Mouse (Mus musculus) stomach, postnatal 0 days (tissue): Measurements from ENCODE around the gene Sowahb.

Experiments used
- CTCF ChIP-seq: IDR thresholded peaks from 2 replicates; pipeline ENCODE4 v1.5.1; 2016; ENCODE audit warnings: antibody characterized with exemption, low read depth, mild to moderate bottlenecking, moderate library complexity
- EP300 ChIP-seq: optimal IDR thresholded peaks from 2 replicates; pipeline ENCODE3; 2016; ENCODE audit warnings: antibody characterized with exemption

DNA sequence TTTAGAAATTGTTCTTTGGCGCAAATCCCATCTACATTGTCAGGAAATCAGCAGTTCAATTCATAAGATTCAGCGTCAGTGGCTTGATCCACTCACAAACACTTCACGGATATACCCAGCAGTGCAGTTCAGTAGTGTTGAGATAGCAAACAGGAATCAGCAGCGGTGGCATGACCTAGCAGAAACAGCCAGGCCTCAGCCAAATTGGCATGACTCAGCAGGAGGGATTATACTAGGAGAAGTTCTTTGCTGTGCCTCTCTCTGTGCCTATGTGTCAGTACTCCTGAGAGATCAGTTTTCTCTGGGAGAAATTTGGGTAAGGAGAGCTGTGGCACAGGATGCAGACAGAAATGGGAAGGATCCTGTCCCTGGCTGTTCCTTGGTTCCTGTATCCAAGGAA, 16.0 kb upstream of the Sowahb start:
- no peak for TF ChIP-seq EP300
- no peak for TF ChIP-seq CTCF
